Mouse (Mus musculus) layer of hippocampus, adult 8-10 months (tissue): Measurements from ENCODE around the gene Pde4c. TPM values are rescaled to one million over a fixed set of nuclear protein-coding genes. Genes with fewer than 3 reads are reported as not detected.

Experiments
- DNase-seq, 2 experiments: peaks; one replicate each; pipeline ENCODE4 v3.0.0; 2022; ENCODE audit warnings: low spot score in 2 of 2
- total RNA-seq, 4 experiments: library from RNA; stranded (reverse); gene quantifications; 2 replicates each; pipeline ENCODE4 v1.2.4; 2022

Gene Pde4c
- total RNA-seq, 4 experiments from 2014 or later, result 1.1 to 2.9 (median 1.5) TPM

GRCm38 (mm10) chr8:70697366-70698250 is 25.9 kb upstream of the Pde4c start:
- no peak for DNase-seq

DNA sequence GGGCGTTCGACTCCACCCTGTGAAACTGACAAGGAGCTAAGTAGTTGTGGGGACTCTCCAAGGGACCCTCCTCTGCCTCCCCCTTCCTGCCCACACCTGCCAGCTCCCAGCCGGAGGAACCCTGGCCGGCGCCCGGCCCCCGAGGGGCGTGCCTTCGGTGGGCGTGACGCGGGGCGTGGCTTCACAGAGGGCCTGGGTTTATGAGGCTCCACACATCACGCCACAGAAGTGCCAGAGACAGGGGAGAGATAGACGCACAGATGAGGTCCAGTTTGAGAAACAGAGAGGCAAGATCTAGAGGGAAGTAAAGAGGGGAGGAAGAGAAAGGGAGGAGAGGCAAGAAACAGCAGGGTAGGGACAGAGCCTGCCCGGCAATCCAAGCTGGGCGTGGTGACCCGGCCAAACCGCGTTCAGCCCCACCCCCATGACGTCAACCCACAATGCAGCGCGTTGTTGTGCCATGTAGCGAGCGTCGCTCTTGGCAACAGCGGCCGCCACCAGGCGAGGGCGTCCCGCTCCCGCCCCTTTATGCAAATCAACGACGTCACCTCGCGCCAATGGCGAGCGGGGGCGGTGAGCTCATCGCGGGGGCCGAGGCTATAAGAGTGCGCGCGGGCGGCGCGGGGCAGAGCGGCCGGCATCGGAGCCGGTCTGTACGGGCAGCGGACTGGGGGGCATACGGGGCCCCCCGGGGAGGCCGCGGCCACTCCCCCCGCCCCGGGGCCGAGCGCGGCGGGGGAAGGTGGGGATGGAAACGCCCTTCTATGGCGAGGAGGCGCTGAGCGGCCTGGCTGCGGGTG is 25.0 kb upstream of the Pde4c start, which contains the start of gene Jund:
Gene Jund (plus strand): TSS at position 640 of the 800 bp plus-strand sequence.
- peak; percentile 97 to 99 for DNase-seq

DNA sequence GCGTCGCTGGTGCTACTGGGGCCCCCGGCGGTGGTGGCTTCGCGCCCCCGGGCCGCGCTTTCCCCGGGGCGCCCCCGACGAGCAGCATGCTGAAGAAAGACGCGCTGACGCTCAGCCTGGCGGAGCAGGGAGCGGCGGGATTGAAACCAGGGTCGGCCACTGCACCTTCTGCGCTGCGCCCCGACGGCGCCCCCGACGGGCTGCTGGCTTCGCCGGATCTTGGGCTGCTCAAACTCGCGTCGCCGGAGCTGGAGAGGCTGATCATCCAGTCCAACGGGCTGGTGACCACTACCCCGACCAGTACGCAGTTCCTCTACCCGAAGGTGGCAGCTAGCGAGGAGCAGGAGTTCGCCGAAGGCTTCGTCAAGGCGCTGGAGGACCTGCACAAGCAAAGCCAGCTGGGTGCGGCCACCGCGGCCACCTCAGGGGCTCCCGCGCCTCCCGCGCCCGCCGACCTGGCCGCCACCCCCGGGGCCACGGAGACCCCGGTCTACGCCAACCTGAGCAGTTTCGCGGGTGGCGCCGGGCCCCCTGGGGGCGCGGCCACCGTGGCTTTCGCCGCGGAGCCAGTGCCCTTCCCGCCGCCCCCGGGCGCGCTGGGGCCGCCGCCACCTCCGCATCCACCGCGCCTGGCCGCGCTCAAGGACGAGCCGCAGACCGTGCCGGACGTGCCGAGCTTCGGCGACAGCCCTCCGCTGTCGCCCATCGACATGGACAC is 24.2 kb upstream of the Pde4c start:
- DNase-seq, result peak in 1 of 2 experiments; percentile 67

GRCm38 (mm10) chr8:70699834-70700554 is 23.5 kb upstream of the Pde4c start:
- DNase-seq, result peak; percentile 76 to 83

GRCm38 (mm10) chr8:70700555-70700922 is 23.0 kb upstream of the Pde4c start:
- DNase-seq, result peak; percentile 81

DNA sequence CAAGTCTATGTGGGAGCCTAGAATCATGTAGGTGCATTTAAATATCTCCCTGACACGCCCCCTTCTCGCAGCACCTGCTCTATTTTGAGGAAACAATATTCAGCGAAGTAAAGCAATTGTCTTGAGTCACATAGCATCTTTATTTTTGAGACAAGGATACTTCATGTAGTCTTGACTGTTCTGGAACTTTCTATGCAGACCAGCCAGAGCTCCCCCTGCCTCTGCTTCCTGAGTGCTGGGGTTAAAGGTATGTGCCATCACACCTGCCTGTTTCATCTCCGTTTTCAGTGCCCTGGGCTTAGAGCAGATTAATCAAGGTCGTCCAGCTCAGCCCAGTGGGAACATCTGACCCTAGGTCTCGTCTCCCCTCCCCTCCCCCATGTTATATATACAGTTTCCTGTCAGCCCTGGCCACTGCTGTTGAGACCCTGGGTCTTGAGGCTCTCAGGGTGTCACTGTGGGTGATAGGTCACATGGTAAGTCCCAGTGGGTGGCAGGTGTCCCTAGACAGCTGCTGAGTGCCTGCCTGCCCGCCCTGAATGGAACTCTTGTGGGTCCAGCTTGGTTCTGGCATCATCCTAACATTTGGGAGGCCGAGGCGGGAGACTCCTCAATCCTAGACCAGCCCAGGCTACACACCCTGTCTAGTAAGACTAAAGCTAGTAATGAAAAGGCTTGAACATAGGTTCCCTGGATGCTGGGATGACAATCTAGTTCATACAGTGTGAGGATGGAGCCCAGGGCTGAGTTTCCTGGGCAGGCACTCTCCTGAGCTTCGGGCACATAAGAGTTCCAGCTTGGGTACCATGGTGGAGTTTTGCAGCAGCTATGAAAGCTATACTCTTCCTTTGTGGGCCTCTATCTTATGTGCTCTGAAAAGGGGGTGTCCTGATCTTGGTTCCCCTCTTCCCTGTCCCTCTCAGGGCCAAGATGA is 22.2 kb upstream of the Pde4c start:
- no peak for DNase-seq

- no peak for DNase-seq
Observed at GRCm38 (mm10) chr8:70701982-70702841, 21.3 kb upstream of the Pde4c start.

DNA sequence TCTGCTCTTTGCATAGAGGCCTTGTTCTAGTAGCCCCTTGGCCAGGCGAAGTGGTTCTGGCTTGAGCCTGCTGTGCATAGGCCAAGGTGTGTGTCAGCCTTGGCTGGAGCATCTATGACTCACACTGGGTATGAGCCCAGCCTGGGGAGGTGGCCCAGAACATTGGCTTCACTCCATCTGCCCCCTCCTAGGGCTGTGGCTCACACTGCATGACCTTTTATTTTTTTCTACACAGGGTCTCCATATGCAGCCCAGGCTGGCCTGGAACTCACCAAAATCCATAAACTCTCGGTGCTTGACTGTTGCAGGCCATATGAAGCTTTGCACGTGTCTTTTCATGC is 20.7 kb upstream of the Pde4c start:
- DNase-seq, result peak in 1 of 2 experiments; percentile 44

GRCm38 (mm10) chr8:70703287-70703686 is 20.2 kb upstream of the Pde4c start, which contains the start of gene Iqcn:
TSS of gene Iqcn (plus strand) at chr8:70703457.
- no peak for DNase-seq

- no peak for DNase-seq
Observed at GRCm38 (mm10) chr8:70708281-70708680, 15.2 kb upstream of the Pde4c start.

DNA sequence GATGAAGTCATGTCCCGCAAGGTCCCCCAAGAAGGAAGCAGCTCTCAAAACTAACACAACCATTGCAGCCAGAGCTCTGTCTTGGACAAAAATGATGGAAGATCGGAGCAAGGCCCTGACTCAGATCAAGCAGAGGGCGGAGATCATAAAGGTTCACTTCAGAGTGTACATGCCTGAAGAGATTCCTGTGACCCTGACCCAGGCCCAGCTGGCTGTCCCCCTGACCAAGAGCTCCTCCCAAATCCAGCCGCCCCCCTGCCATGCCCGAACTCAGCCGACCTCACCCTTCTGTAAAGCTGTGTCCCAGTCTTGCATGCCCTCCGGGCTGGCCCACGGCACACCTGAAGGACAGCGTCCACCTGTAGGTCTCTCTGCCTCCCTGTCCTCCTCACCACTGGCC is 13.7 kb upstream of the Pde4c start:
- DNase-seq, result no peak

- DNase-seq, result no peak
Observed at GRCm38 (mm10) chr8:70710296-70710695, 13.2 kb upstream of the Pde4c start.

GRCm38 (mm10) chr8:70711041-70711440 is 12.5 kb upstream of the Pde4c start:
- no peak for DNase-seq

DNA sequence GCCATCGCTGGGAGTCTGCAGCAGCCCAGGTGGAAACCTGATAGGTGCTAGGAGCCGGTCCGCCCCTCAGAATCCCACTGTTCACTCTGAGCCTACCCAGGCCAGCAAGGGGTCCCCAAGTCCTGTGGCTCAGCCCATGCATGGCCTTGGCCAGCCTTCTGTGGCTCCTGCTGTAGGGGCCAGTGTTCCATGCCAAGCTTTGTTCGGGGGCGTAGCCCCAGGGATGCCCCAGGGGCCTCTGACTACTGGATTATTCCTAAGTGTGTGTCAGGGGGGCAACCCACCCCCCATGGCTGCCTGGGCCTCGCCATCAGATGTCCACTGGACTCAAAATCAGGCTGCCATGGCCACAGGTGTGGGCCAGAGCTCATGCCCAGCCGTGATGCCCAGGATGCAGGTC is 9.5 kb upstream of the Pde4c start:
- no peak for DNase-seq

DNA sequence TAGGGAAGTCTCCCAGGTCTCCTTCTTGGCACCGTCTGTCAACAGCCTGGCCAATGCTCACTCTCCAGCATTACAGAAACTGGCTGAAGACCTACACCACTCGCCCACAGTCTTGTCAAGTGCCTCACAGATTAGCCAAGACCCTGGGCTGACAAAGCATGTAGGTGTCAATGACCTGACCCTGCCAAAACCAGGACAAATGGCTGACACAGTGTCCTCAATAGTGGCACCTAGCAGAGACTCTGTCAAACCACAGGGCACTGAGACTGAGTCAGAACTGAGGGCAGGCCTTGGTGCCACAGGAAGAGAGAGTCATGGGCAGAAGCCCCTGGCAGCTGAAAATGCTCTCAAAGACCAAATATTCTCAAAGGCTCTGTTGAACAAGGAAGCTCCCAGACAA is 8.4 kb upstream of the Pde4c start:
- no peak for DNase-seq

- DNase-seq, result no peak
Observed at GRCm38 (mm10) chr8:70716521-70717400, 6.8 kb upstream of the Pde4c start.

- DNase-seq, result no peak
Observed at GRCm38 (mm10) chr8:70718297-70718696, 5.2 kb upstream of the Pde4c start, which contains the start of gene Gm3336. TSS of gene Gm3336 (plus strand) at chr8:70718543.

DNA sequence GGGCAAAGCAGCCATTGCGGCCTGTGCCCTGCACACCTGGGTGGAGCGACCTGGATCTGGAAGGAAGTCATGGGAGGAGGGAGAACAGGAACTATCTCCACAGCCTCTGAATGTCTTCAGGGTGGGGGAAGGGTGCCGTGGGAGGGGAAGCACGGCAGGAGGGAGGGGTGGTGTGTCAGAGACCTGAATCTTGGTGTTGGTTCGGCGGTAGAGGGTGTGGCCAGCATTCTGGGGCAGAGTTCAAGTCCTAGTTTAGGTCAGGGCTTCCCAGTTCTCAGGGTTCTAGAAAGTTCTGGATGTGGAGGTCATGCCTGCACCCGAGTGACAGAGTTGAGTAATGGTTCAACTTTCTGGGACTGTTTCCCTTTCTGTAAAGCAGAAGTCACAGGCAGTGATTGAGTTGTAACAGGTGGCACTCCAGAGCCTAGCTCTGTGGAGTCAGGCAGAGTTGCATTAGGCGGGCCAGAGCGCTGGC is 3.7 kb upstream of the Pde4c start:
- no peak for DNase-seq
